In the genomic region with DNA sequence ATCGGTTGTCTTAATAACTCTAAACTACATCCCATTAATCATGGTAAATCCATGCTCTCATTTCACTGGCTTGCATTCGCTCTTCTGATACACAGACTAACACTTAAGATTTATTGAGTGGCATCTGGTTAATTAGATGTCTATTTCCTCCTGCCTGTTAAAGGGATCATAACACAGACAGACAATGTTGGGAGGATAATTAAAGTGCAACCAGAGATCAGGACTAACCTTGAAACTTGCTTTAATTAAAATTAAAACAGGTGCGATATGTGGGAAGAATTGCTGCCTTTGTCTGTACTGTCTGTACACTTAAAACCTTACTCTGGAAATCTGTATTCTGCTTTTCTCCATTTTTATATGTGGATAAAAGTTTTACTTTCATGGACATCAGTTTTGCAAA, we compare ENCODE assay signal across 19 mouse cellular contexts.
DNase-seq lines count a peak whose midpoint lies in the region; ATAC-seq and TF ChIP-seq lines count a peak whose summit lies in the region.
"Had no signal": no experiment of that assay in that cellular context is flagged by ENCODE, and none has a peak within 500 bp of the region (broad histone marks: within the 10 kb centered on the region; RNA-seq: fewer than 3 reads in every experiment).

No protein-coding gene starts in this region.

- no peak for TF ChIP-seq CTCF in kidney, postnatal 0 days (IDR thresholded peaks at IDR 0.05; ENCODE audit: low read depth)

- H3K4me2 ChIP-seq in kidney, embryonic 14.5 days (replicated peaks; ENCODE audit: low read depth, low read length): no peak overlapping the region
- H3K4me2 ChIP-seq in kidney, postnatal 0 days (ENCODE audit: low read length): no peak overlapping the region

- no peak for DNase-seq in kidney, postnatal 25 days
- peak; percentile 55 for DNase-seq in kidney, postnatal 0 days (ENCODE audit: low spot score)
- DNase-seq in kidney, adult 18-20 months: no peak
- DNase-seq: adrenal gland, adult 2 months; adrenal gland, adult 8-10 months; adrenal gland, postnatal 10 days; adrenal gland, postnatal 14 days; adrenal gland, postnatal 25 days; adrenal gland, postnatal 36 days; B cell, adult 2 months; cerebellum, adult 11 months; cerebellum, adult 11-12 months; cerebellum, adult 18-20 months had no signal

- no peak overlapping the region for H3K4me3 ChIP-seq in kidney, embryonic 14.5 days (ENCODE audit: low read length)
- H3K4me3 ChIP-seq in kidney, postnatal 0 days (replicated peaks; ENCODE audit: low read depth, low read length): no peak overlapping the region

- no peak overlapping the region for H3K9ac ChIP-seq in kidney, embryonic 14.5 days (ENCODE audit: low read depth, low read length)
- H3K9ac ChIP-seq in kidney, postnatal 0 days (ENCODE audit: low read depth, low read length): no peak overlapping the region

- no peaks in the 10 kb centered on the region for H3K27me3 ChIP-seq in kidney, embryonic 14.5 days (ENCODE audit: control insufficient read depth, insufficient read depth, low read length)
- H3K27me3 ChIP-seq in kidney, postnatal 0 days (ENCODE audit: insufficient read depth, low read length): no peaks in the 10 kb centered on the region
- H3K27me3 ChIP-seq: CH12.LX, Patski had no signal

- no peaks in the 10 kb centered on the region for H3K4me1 ChIP-seq in kidney, embryonic 14.5 days (ENCODE audit: control insufficient read depth, insufficient read depth, low read length)
- H3K4me1 ChIP-seq in kidney, postnatal 0 days (replicated peaks; ENCODE audit: insufficient read depth, low read length): no peaks in the 10 kb centered on the region

- H3K9me3 ChIP-seq in kidney, embryonic 14.5 days (ENCODE audit: control insufficient read depth, low read length): no peaks in the 10 kb centered on the region
- no peaks in the 10 kb centered on the region for H3K9me3 ChIP-seq in kidney, postnatal 0 days (replicated peaks; ENCODE audit: low read length)
- H3K9me3 ChIP-seq: G1E had no signal

- 55% methylated on average over 3 of the region's 3 CpGs for WGBS in kidney, embryonic 14.5 days
- 54% methylated on average over 3 of the region's 3 CpGs for WGBS in kidney, postnatal 0 days

- H3K27ac ChIP-seq in kidney, embryonic 14.5 days (ENCODE audit: low read depth, low read length): no peak overlapping the region
- H3K27ac ChIP-seq in kidney, postnatal 0 days: no peak overlapping the region

- H3K36me3 ChIP-seq in kidney, embryonic 14.5 days (ENCODE audit: control insufficient read depth, insufficient read depth, low read length): no peaks in the 10 kb centered on the region
- no peaks in the 10 kb centered on the region for H3K36me3 ChIP-seq in kidney, postnatal 0 days (ENCODE audit: insufficient read depth, low read length)
- H3K36me3 ChIP-seq: G1E had no signal

- ATAC-seq in kidney, embryonic 14.5 days (ENCODE audit: low FRiP score, low TSS enrichment): peak; percentile 60; the same call in 1 of the 2 replicates
- ATAC-seq in kidney, postnatal 0 days (replicated peaks; ENCODE audit: low FRiP score, low read depth): no peak
- ATAC-seq: activated CD4-positive, CD25-positive, alpha-beta regulatory T cell, adult 4 months; CD4-positive, CD25-positive, alpha-beta regulatory T cell, adult 4 months; Patski had no signal
